In the genomic region with DNA sequence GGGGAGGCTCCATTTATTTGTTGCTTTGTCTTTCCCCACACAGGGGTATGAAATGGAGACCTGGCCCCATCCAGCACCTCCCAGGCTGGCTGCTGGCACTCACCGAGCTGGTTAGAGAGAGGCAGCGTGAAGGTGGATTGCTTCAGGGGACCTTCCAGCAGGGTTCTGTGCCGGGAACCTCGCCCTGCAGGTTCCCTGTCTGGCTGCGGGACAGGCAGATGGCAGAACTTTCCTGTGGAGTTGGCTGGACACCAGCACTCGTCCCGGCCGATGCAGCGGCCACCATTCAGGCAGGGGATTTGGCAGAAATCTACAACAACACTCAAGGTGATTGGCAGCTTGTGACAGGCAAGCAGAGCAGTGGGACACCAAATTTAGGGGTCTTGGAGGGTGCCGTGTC, we compare ENCODE assay signal across 9 mouse cellular contexts.
"Had no signal": no experiment of that assay in that cellular context is flagged by ENCODE, and none has a peak within 500 bp of the region (broad histone marks: within the 10 kb centered on the region; RNA-seq: fewer than 3 reads in every experiment).

No protein-coding gene starts in this region.

- DNase-seq: kidney, postnatal 25 days; liver; liver, embryonic 13.5 days; liver, postnatal 0 days; lung, postnatal 36 days; right cerebral cortex, adult 18-20 months; right cerebral cortex, postnatal 25 days; thymus, postnatal 36 days had no signal

- ATAC-seq: liver, postnatal 0 days; midbrain, embryonic 13.5 days had no signal
